Mouse (Mus musculus) cerebellum, adult 2 months (tissue): ENCODE results near the gene Ctsf.

Experiments used
- CTCF ChIP-seq: fragments of 200-500 bp; IDR thresholded peaks from 2 replicates; pipeline ENCODE4 v1.5.1; 2011; ENCODE audit warnings: low read depth, mild to moderate bottlenecking, control low read depth, low read length, moderate library complexity, borderline replicate concordance; ENCODE audit not compliant: insufficient read depth
- POLR2A ChIP-seq: fragments of 200-500 bp; IDR thresholded peaks from 2 replicates; pipeline ENCODE4 v1.6.1; 2011; ENCODE audit warnings: low read length, control low read depth, borderline replicate concordance; ENCODE audit not compliant: insufficient read depth

GRCm38 (mm10) chr19:4839149-4839548 lies 15.8 kb upstream of the Ctsf start, which contains the start of the genes Ccs and Ccdc87:
- TF ChIP-seq POLR2A (peak; percentile 54; the same call in 1 of the 2 replicates), CTCF (no peak)
